Mouse (Mus musculus) stomach, embryonic 14.5 days (tissue): ENCODE measurements at regions not wholly inside any gene's neighbourhood (a gene's known extent, or its start where the extent isn't known, plus 50 kb on each side); places are given as distances from the start of the nearest gene placed in this dataset.

Source experiments
- ATAC-seq: fragments of 200-750 bp; cut with Nextera tagmentation; 2 replicates; pipeline ENCODE4 v1.8.0; 2017; ENCODE audit warnings: low read depth, moderate TSS enrichment; ENCODE audit not compliant: insufficient number of reproducible peaks, insufficient read depth, low FRiP score
- H3K27ac ChIP-seq: fragments of 300-500 bp; sonication (generic); 2 replicates; pipeline ENCODE4 v1.5.1; 2014; ENCODE audit warnings: mild to moderate bottlenecking, low read length, moderate library complexity, mixed read lengths
- H3K27me3 ChIP-seq: fragments of 300-500 bp; sonication (generic); 2 replicates; pipeline ENCODE4 v1.6.1; 2014; ENCODE audit warnings: low read length, control low read depth, mixed read lengths; ENCODE audit not compliant: control insufficient read depth, insufficient read depth
- H3K36me3 ChIP-seq: fragments of 300-500 bp; sonication (generic); 2 replicates; pipeline ENCODE4 v1.6.1; 2014; ENCODE audit warnings: mild to moderate bottlenecking, control low read depth, low read length, moderate library complexity, mixed read lengths; ENCODE audit not compliant: control insufficient read depth, insufficient read depth
- H3K4me1 ChIP-seq: fragments of 300-500 bp; sonication (generic); 2 replicates; pipeline ENCODE4 v1.6.1; 2014; ENCODE audit warnings: low read length, control low read depth, mixed read lengths; ENCODE audit not compliant: control insufficient read depth, insufficient read depth
- H3K4me2 ChIP-seq: fragments of 300-500 bp; sonication (generic); replicated peaks from 2 replicates; pipeline ENCODE4 v1.6.1; 2014; ENCODE audit warnings: low read depth, low read length, control low read depth
- H3K4me3 ChIP-seq: fragments of 300-500 bp; sonication (generic); 2 replicates; pipeline ENCODE4 v1.5.1; 2014; ENCODE audit warnings: low read depth, low read length, control low read depth
- H3K9ac ChIP-seq: fragments of 300-500 bp; sonication (generic); replicated peaks from 2 replicates; pipeline ENCODE4 v1.6.1; 2014; ENCODE audit warnings: low read depth, mild to moderate bottlenecking, control low read depth, low read length, moderate library complexity, mixed read lengths
- H3K9me3 ChIP-seq: fragments of 300-500 bp; sonication (generic); 2 replicates; pipeline ENCODE4 v1.6.1; 2016; ENCODE audit warnings: low read depth, low read length, control low read depth; ENCODE audit not compliant: control insufficient read depth
- WGBS: fragments of 180-500 bp; shearing (Covaris S2); extraction: QIAGEN DNeasy Blood & Tissue Kit; methylation state at CpG from one replicate; pipeline ENCODE4 v1.1.7; 2014; 5-methylcytosine and 5-hydroxymethylcytosine counted together

DNA sequence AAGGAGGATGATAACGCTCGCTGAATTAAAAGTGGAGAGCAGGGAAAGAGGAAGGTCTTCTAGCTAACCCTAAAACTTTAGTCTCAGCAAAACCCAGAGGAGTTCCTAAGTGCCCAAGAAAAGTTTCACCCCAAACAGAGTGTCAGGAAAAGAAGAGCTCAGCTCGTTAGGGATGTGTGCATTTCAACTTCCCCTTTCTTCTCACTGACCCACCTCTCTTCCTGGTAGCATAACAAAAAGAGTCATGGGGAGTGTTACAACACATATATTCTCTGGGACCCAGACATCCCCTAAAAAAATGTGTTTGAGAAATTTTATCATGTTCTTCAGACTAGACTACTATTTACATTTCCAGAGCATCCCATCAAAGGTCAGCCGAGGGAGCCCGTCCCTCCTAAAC is 432.6 kb downstream of the Mctp2 start:
- Histone ChIP-seq H3K27ac (no peak overlapping the region), H3K36me3 (no peaks in the 10 kb centered on the region), H3K27me3 (no peaks in the 10 kb centered on the region), H3K4me2 (no peak overlapping the region), H3K4me1 (no peaks in the 10 kb centered on the region), H3K9me3 (no peaks in the 10 kb centered on the region), H3K4me3 (no peak overlapping the region), H3K9ac (no peak overlapping the region)
- ATAC-seq, result no peak
- WGBS, result 82% methylated on average over 5 of the region's 5 CpGs

- 58% methylated on average over 6 of the region's 6 CpGs for WGBS
- Histone ChIP-seq H3K9ac (no peak overlapping the region), H3K27me3 (no peaks in the 10 kb centered on the region), H3K4me2 (no peak overlapping the region), H3K27ac (no peak overlapping the region), H3K36me3 (no peaks in the 10 kb centered on the region), H3K4me3 (no peak overlapping the region), H3K9me3 (no peaks in the 10 kb centered on the region), H3K4me1 (no peaks in the 10 kb centered on the region)
- no peak for ATAC-seq
Measured at GRCm38 (mm10) chr7:71872912-71873311, 433.5 kb downstream of the Mctp2 start.

DNA sequence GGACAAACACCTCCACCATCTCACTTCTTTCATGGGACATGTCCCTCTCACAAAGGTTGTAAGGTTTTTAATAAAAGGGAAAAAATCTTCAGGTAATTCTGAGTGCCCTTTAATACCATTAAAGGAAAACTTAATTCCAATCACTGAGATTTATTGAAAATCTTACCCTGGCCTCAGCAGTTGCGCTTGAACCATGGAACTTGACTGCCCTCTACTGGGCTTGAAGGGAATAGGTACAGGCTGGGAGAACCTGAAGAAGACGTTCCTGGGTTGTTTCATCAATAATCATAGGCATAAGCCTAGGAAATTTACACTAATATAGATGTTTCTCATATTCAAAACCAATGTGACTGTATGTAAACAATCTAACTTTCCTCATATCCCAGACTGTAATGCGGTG is 439.3 kb downstream of the Mctp2 start:
- Histone ChIP-seq H3K27me3 (no peaks in the 10 kb centered on the region), H3K4me1 (peaks cover 5% of the 10 kb centered on the region; the same call in 1 of the 2 replicates), H3K27ac (no peak overlapping the region), H3K4me2 (no peak overlapping the region), H3K9ac (no peak overlapping the region), H3K9me3 (no peaks in the 10 kb centered on the region), H3K36me3 (no peaks in the 10 kb centered on the region), H3K4me3 (no peak overlapping the region)
- WGBS, result 9% methylated on average over 3 of the region's 3 CpGs
- ATAC-seq, result no peak

DNA sequence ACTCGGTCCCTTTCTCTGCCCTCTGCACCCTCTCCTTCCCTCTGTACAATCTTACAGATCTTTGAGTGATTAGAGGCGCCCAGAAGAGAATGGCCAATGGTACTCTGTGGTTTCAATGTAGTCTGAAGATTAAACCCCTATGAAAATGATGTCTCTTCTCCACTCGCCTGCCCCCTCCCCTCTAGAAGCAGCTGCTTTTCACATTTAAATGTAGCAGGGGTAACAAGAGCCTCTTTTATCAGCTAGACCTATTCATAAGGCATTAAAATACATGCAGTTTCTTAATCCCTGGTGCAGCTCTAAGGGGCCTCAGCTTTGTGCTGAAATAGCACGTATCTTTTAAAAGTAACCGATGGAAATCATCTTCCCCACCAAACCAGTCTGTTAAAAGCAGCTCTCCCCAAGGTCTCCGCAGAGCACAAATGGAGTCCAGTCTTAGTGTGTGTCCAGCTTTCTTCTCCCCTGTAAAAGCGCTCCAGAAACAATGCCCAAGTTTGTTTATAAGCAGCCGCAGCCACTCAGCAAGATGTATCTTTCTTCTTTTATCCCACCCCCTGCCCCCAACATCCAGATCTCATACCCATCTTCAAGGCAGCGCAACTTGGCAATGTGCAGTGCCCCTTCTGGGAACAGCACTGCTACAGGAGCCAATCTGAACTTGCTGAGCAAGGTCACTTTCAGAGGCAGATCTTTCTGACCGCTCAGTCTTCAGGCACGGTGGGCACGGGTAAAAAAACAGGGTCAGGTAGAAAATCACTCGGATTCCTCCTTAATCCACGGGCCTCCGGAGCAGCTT is 440.8 kb downstream of the Mctp2 start:
- H3K4me2 ChIP-seq, result no peak overlapping the region

GRCm38 (mm10) chr7:71852864-71853263 is 453.5 kb downstream of the Mctp2 start:
- Histone ChIP-seq H3K9ac (no peak overlapping the region), H3K4me2 (no peak overlapping the region), H3K27me3 (no peaks in the 10 kb centered on the region), H3K27ac (no peak overlapping the region), H3K36me3 (no peaks in the 10 kb centered on the region), H3K4me3 (no peak overlapping the region), H3K4me1 (no peaks in the 10 kb centered on the region), H3K9me3 (no peaks in the 10 kb centered on the region)
- ATAC-seq, result no peak
- WGBS, result 91% methylated on average over 3 of the region's 3 CpGs

More for the DNA sequence above, 440.8 kb downstream of the Mctp2 start:
- Histone ChIP-seq H3K36me3 (no peaks in the 10 kb centered on the region), H3K27me3 (no peaks in the 10 kb centered on the region), H3K27ac (no peak overlapping the region; the same call in 1 of the 2 replicates), H3K4me3 (no peak overlapping the region), H3K9ac (no peak overlapping the region), H3K9me3 (no peaks in the 10 kb centered on the region), H3K4me1 (peaks cover 5% of the 10 kb centered on the region; the same call in 1 of the 2 replicates)
- no peak for ATAC-seq
- WGBS, result 32% methylated on average over 15 of the region's 15 CpGs

- 77% methylated on average over 6 of the region's 6 CpGs for WGBS
- H3K27me3 ChIP-seq, result no peaks in the 10 kb centered on the region
- no peak overlapping the region for H3K9ac ChIP-seq
- H3K4me1 ChIP-seq, result no peaks in the 10 kb centered on the region
- no peak overlapping the region for H3K4me3 ChIP-seq
- H3K27ac ChIP-seq, result no peak overlapping the region
- no peaks in the 10 kb centered on the region for H3K9me3 ChIP-seq
- no peak for ATAC-seq
- no peak overlapping the region for H3K4me2 ChIP-seq
- H3K36me3 ChIP-seq, result no peaks in the 10 kb centered on the region
Measured at GRCm38 (mm10) chr7:71849174-71849573, 457.2 kb downstream of the Mctp2 start.

DNA sequence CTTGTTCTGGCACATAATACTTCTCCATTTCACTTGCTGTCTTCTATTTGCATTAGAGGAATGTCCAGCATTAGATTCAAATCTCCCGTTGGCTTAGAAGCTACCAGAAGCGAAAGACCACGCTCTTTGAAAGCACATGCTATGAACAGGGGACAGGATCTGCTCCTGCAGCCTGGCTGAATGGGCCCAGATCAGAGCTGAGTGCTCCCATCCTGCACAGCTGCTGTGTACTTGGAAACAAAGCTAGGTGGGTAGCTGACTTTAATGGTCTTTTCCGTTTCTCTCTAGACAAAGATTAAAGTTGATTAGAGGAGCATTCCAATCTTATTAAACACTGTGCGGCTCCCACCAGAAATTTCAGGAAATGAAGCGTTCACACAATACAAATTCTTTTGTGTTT is 468.6 kb downstream of the Mctp2 start:
- Histone ChIP-seq H3K27me3 (no peaks in the 10 kb centered on the region), H3K4me1 (no peaks in the 10 kb centered on the region), H3K36me3 (no peaks in the 10 kb centered on the region), H3K9me3 (no peaks in the 10 kb centered on the region), H3K27ac (no peak overlapping the region), H3K4me3 (no peak overlapping the region), H3K4me2 (no peak overlapping the region), H3K9ac (no peak overlapping the region)
- WGBS, result 71% methylated on average over 6 of the region's 6 CpGs
- ATAC-seq, result no peak

DNA sequence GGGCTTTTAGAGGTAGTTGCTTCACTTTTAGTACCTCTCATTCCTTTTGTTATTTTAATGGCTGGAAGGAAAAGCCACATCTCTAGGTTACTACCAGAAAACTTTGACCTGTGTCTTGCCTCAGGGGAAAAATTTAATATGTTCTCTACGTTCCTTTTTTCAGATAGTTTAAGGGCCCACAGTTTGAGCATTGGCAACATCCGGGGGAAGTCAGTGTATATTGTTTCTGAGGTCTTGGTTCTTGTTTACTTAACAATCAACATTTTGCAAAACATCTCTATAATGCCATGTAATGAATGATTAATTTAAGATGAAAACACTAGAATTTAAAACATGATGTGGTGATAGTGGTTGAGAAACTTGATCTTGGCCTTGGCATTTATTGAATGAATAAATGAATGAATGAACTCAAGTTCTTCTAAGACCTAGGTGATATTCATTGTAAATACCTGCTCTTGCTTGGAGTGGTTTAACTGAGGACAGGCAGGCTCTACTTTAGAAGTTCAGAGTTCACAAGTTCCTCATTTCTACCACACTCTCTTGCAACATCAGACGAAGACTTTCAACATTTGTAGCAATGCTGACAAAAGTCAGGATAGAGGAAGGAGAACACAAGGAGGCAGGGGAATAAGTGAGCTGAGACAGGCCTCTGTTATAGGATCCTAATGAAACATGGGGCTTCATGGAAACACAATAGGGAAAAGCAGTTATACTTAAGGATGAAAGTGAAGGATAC is 474.4 kb downstream of the Mctp2 start:
- no peak overlapping the region for H3K9ac ChIP-seq
- H3K4me1 ChIP-seq, result no peaks in the 10 kb centered on the region
- H3K27me3 ChIP-seq, result no peaks in the 10 kb centered on the region
- 83% methylated on average over 3 of the region's 3 CpGs for WGBS
- H3K36me3 ChIP-seq, result no peaks in the 10 kb centered on the region
- H3K4me2 ChIP-seq, result no peak overlapping the region
- no peaks in the 10 kb centered on the region for H3K9me3 ChIP-seq
- H3K4me3 ChIP-seq, result no peak overlapping the region
- no peak overlapping the region for H3K27ac ChIP-seq
- no peak for ATAC-seq
